Mouse (Mus musculus) embryonic fibroblast, embryonic 13.5 days (primary cell): Measurements from ENCODE around the gene Plac8.

ENCODE experiments used
- CTCF ChIP-seq: IDR thresholded peaks from 2 replicates; pipeline ENCODE4 v1.5.1; 2011; ENCODE audit warnings: mild to moderate bottlenecking, control low read depth, low read length, moderate library complexity, borderline replicate concordance; ENCODE audit not compliant: insufficient read depth
- POLR2A ChIP-seq: IDR thresholded peaks from 2 replicates; pipeline ENCODE4 v1.6.1; 2011; ENCODE audit warnings: low read depth, mild to moderate bottlenecking, control low read depth, low read length, moderate library complexity

DNA sequence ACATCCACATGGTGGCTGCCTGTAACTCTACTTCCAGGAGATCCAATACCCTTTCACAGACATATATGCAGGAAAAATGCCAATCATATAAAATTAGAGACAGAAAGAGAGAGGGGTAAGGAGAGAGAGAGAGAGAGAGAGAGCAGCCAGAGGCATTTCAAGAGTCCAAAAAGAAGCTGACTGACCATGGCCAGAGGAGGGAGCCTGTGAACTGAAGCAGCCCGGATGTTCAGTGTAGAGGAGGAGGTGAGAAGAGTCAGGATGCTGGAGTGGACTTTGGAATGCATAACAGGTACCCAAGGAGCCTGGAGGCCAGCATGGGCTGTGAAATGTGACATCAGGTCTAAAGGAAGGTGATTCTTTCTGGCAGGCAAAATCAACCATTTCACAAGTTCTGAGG lies 2.7 kb upstream of the Plac8 start:
- TF ChIP-seq POLR2A: no peak
- TF ChIP-seq CTCF: no peak
